Mouse (Mus musculus): ENCODE results near the gene Lgals2.
"Not testable (repeated sequence)": the region's sequence is repeated elsewhere in the genome, so short reads cannot be mapped to it uniquely, and the experiment has no call there.

Lgals2 gene

GRCm38 (mm10) chr15:78874989-78875388 is 19.7 kb upstream of the Lgals2 start:
- no peak for DNase-seq (ENCODE audit: low spot score in 2 of 2)

DNA sequence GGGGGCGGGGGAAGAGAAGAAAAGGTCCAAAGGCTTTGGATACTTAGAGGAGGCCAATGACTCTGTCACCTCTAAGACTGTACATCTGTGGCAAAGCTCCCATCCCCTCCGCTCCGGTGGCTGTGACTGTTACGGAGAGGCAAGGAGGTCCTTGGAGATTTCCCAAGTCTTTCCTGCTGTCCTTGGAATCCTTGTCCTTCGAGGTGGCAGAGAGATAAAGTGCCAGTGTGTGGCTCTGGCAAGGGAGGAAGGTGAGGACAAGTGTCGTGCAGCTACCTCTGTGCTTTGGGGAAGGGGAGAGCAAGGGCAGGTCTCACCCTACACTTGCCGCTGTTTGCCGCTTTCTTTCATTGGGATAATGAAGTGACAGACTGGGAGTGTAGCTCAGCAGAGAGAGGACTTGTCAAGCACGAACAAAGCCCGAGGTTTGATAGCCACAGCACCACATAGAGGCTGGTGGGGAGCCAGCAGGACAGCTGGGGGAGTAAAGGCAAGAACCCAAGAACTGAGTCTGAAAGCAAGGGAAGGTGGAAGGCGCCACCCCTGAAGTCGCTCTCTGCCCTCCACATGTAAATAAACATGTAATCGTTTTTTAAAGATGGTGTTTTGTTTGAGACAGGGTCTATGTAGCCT is 18.6 kb upstream of the Lgals2 start:
- no peak for DNase-seq (ENCODE audit: low spot score in 2 of 2)

GRCm38 (mm10) chr15:78872021-78872608 is 16.8 kb upstream of the Lgals2 start:
- DNase-seq (ENCODE audit: low spot score in 2 of 2): no peak

- peak in 1 of 2 experiments; percentile 51 for DNase-seq (ENCODE audit: low spot score in 2 of 2)
Observed at GRCm38 (mm10) chr15:78869775-78870174, 14.4 kb upstream of the Lgals2 start.

DNA sequence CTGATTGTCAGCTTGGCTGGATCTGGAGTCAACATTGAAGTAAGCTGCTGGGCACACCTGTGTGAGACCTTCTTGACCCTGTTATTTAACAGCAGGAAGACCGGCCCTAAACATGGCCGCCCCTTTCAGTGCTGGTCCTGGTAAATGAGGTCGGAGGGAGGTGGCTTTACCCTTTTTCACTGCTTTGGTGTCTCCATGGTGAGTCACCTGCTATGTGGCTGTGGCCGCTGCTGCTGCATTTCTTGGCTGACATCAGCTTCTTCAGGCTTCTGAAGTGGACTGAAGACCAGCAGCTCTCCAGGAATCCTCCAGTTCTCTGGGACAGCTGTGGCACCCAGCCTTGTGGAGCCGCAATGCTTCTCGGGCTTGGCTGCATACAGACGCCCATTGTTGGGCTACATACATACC is 13.5 kb upstream of the Lgals2 start:
- no peak for DNase-seq (ENCODE audit: low spot score in 2 of 2)

DNA sequence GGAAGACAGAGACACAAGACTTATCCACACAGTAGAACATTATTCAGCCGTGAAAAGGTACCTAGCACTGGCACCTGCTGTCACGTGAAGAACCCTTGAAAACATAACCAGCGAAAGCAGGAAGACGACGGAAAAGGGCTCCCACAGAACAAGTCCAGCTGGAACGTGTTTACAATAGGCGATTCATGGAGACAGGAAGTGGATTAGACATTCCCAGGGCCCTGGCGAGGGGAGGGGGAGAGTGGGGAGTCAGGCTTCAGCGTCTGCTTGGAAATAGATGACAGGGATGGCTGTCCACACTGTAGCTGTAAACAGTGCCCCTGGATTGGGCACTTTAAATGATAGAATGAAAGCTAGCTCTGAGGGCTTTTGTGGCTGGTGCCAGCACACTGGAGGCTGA is 13.1 kb upstream of the Lgals2 start:
- DNase-seq (ENCODE audit: low spot score in 2 of 2): peak in 1 of 2 experiments; percentile 48

DNA sequence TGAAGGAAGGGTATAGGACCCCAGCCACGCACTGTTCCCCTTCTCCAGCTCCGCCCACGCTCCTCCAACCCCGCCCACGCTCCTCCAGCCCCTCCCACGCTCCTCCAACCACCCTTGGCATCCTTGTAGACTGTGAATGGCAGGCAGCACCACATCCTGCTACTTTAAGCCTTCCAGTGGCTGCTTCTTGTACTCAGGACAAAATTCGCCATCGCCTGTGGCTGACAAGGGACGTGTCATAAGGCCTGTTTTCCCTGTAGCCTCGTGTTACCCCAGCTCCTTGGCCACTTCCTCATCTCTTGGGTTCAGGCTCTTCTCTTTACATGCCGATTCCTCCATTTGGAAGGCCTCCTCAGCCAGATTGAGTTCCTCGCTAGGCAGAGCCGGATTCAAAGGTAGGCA is 8.5 kb upstream of the Lgals2 start:
- no peak for DNase-seq (ENCODE audit: low spot score in 2 of 2)

- DNase-seq (ENCODE audit: low spot score in 2 of 2): no peak
Observed at GRCm38 (mm10) chr15:78863154-78863553, 7.8 kb upstream of the Lgals2 start.

DNA sequence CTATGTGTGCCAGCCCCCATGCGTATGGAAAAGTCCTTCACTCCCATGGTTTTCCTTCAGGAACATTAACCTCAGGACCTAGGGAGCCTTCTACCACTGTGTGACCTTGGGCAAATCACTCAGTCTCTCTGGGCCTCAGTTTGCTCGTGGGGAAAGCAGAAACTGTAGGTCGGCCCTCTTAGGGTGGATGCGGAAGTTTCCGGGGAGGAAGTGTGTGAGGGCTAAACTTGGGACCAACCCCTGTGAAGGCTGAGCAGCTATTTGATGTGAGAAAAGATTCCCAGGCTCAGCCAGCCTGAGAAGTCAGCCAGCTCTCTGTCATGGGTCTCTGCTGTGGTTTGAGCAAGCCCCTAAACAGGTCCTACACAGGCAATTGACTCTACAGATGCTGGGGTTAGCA is 7.0 kb upstream of the Lgals2 start:
- no peak for DNase-seq (ENCODE audit: low spot score in 2 of 2)

DNA sequence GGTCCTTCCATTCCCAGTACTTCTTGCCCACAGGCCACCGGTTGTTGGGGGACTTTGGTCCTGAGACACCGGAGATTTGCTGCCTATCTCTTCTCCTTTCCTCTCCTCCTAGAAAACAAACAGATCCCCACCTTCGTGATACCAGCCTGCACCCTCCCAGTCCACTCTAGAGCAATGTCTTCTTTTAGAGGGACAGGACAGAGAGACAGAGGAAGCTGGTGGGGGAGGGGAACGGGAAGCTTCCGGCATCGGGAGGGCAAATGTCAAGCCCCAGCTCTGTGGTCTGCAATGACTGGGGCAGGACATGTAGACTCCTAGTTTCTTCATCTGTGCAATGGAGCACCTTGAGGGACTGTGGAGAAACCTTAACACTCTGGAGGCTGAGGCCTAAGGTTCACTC is 4.4 kb upstream of the Lgals2 start:
- no peak for DNase-seq (ENCODE audit: low spot score in 2 of 2)

DNA sequence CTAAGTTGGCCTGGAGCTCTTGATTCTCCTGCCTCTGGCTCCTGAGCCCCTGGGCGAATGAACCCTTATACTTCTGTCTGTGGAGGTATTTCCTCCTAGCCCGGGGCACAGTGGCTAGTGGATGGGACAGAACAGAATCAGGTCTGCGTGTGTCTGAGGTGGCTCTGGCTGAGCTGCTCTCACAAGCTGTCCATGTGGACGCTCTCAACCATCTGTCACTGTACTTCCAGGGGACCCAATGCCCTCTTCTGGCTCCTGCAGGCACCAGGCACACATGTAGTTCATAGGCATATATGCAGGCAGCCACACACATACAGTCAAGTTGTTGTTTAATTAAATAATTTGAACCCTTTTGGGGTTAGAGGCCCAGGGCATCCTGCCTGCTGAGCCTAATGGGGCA is 4.0 kb upstream of the Lgals2 start:
- no peak for DNase-seq (ENCODE audit: low spot score in 2 of 2)

DNA sequence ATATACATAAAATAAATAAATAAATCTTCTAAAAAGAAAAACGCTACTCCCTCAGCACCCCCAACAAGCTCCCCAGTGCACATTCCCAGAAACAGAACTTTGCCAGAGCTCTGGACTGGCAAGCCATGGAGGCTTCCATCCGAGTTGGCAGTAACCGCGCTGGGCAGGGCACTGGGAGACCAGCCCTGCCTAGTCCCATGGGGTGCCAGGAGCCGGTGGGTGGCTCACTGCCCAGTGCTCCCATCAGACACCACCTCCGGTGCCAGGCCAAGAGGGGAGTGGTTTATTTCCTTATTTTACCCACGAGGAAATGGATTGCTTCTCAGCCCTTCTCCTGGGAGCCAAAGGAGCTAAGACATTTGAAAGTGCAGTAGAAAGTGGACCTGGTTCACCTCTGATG is 1.7 kb upstream of the Lgals2 start:
- peak in 1 of 2 experiments; percentile 53 for DNase-seq (ENCODE audit: low spot score in 2 of 2)

- DNase-seq (ENCODE audit: low spot score in 2 of 2): peak; percentile 77 to 88
Observed at GRCm38 (mm10) chr15:78851505-78852153, 3.7 kb downstream of the Lgals2 start.

- no peak for DNase-seq (ENCODE audit: low spot score in 2 of 2)
Observed at GRCm38 (mm10) chr15:78850944-78851343, 4.4 kb downstream of the Lgals2 start.

DNA sequence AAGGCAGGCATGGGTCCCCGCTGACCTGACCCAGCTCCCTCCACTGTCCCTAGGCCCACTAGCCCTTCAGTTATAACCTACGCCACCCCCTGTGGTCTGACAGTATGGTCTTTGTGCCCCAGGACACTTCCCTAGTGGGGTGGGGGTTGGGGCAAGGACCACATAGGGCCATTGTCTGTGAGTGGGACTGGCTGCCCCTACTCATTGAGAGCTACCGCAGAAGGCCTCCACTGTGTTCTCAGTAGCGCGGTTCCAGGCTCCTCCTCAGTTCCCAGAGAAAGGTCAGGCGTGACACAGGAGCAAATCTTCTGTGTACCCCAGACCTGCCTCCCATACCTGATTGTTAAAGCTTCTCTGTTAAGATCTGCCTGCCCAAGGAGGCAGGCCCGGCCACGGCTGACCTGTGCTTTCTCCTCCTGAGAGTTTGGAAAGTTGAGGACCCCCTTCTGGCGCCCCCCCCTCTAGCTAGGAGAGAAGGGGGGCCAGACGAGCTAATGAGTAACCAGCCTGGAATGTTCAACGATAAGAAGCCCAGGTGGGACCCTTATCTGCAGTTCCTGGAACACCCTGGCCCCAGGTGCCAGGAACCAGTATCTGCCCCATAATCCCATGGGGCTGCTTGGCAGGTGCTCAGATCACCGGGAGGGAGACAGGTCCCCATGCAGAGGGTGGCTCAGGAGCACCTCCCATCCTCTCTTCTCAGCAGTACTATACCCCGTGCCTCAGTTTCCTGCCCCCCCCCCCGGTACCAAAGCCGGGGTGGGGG is 5.1 kb downstream of the Lgals2 start:
- no peak for DNase-seq (ENCODE audit: low spot score in 2 of 2)

DNA sequence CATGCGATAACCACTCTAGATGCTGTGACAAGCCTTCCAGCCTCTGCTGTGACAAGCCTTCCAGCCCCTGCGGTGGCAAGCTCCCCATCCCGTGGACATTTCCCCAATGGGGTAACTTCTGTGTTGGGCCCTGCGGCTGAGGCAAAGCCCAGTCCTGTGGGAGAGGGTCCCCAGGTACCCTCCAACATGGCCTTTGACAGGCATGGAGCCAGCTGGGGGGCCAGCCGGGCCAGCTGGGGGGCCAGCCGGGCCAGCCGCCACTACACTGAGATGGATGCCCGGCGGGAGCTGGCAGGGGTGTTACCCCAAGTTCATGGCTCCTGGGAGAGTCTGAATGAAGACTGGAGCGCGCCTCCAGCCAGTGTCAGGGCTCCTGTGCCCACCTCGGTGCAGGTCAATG is 5.8 kb downstream of the Lgals2 start:
- DNase-seq (ENCODE audit: low spot score in 2 of 2): no peak

- peak in 1 of 2 experiments; percentile 68 for DNase-seq (ENCODE audit: low spot score in 2 of 2)
Observed at GRCm38 (mm10) chr15:78848467-78848866, 6.9 kb downstream of the Lgals2 start.

DNA sequence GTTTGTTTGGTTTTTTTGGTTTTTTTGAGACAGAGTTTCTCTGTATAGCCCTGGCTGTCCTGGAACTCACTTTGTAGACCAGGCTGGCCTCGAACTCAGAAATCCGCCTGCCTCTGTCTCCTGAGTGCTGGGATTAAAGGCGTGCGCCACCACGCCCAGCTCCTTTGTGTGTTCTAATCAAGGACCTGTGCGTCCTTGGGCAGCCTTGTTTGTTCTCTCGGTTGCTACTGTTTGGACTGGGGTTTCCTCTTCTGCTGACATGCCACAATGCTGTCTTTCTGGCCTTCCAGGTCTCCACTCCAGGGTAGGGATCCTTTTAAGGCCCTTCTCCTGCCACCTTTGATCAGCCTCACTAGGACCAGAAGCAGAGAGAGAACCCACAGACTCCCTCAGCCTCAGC is 8.5 kb downstream of the Lgals2 start:
- not testable (repeated sequence) for DNase-seq (ENCODE audit: low spot score in 2 of 2)

DNA sequence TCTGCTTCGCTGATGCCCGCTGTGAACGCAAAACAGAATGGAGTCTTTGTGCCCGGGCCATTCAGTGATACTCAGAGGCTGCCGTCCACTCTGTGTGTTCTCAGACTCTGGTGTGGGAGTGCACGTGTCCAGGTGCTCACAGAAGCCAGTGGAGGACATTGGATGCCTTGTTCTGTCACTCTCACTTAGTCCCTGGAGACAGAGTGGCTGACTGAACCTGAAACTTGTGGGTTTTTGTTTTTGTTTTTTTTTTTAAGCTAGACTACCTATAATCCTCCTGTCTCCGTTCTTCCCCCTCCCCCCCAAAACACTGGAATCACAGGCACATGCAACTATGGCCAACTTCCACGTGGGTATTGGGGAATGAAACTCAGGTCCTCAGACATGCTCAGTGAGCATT is 9.0 kb downstream of the Lgals2 start:
- DNase-seq (ENCODE audit: low spot score in 2 of 2): no peak

GRCm38 (mm10) chr15:78845867-78846266 is 9.5 kb downstream of the Lgals2 start:
- DNase-seq (ENCODE audit: low spot score in 2 of 2): no peak

GRCm38 (mm10) chr15:78845321-78845720 is 10.0 kb downstream of the Lgals2 start:
- no peak for DNase-seq (ENCODE audit: low spot score in 2 of 2)

- DNase-seq (ENCODE audit: low spot score in 2 of 2): no peak
Observed at GRCm38 (mm10) chr15:78844791-78845190, 10.5 kb downstream of the Lgals2 start.
